Mouse (Mus musculus) bone marrow, adult 2 months (tissue): Measurements from ENCODE around the gene Majin.

ENCODE experiments used
- CTCF ChIP-seq: fragments of 200-500 bp; IDR thresholded peaks from 2 replicates; pipeline ENCODE4 v1.5.1; 2011; ENCODE audit warnings: low read length, control low read depth; ENCODE audit not compliant: control insufficient read depth, insufficient read depth
- POLR2A ChIP-seq: fragments of 200-500 bp; IDR thresholded peaks from 2 replicates; pipeline ENCODE4 v1.6.1; 2011; ENCODE audit warnings: low read depth, mild to moderate bottlenecking, control low read depth, low read length, borderline replicate concordance; ENCODE audit not compliant: control insufficient read depth

- no peak for TF ChIP-seq POLR2A
- TF ChIP-seq CTCF: peak; percentile 93
Observed at GRCm38 (mm10) chr19:6268170-6268528, 84.0 kb downstream of the Majin start.
